Mouse (Mus musculus): ENCODE measurements around the gene Hoxa6. TPM values are rescaled to one million over a fixed set of nuclear protein-coding genes. Genes with fewer than 3 reads are reported as not detected.

Gene Hoxa6
- polyA plus RNA-seq, 1 experiment: not detected

DNA sequence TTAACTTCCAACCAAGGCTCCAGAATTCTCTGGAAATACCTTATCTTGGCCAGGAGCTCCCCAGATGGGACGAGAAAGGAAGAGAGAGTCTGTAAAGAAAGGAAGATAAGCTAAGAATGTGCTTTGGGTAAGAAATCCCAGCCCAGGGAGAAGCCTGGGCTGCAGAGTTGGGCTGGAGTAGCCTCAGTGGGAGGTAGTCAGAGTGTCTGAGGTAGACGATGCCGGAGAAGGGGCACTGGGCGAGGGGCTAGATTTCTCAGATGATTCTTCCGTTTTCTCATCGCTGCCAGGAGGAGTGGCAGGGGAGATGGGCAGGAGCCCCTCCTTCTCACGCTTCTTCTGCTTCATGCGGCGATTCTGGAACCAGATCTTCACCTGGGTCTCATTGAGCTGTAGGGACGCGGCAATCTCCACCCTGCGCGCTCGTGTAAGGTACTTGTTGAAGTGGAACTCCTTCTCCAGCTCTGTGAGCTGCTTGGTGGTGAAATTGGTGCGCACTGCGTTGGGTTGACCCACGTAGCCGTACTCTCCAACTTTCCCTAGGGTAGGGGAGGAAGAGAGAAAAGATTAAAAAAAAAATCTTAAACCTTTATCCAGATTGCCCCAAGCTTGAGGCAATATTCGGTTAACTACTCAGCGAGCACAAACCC lies 51.8 kb downstream of the Hoxa6 start:
- TF ChIP-seq POLR2A (IDR thresholded peaks at IDR 0.05; ENCODE audit: borderline replicate concordance, control insufficient read depth, low read depth, low read length): no peak
- no peak for TF ChIP-seq CTCF (IDR thresholded peaks at IDR 0.05; ENCODE audit: control insufficient read depth, insufficient read depth, low read length)
- WGBS: 16% methylated on average over 20 of the region's 20 CpGs
- Histone ChIP-seq H3K4me3 (replicated peaks; ENCODE audit: control insufficient read depth, low read depth, low read length) (no peak overlapping the region), H3K4me1 (ENCODE audit: control insufficient read depth, insufficient read depth, low read length) (no peaks in the 10 kb centered on the region), H3K27ac (ENCODE audit: control insufficient read depth, insufficient read depth, low read depth, low read length, poor library complexity) (no peak overlapping the region)

Other genes with a start within 250 kb of the Hoxa6 start
- gene Skap2, start 196.2 kb downstream of the Hoxa6 start, polyA plus RNA-seq (2011; ENCODE audit: insufficient read depth, insufficient read length, low replicate concordance, missing spikeins): 65.0 and 102 TPM in 2 replicates
- 0.97 TPM in 1 of 2 replicates, not detected in the other for gene Hoxa1, start 50.4 kb downstream of the Hoxa6 start, polyA plus RNA-seq (2011; ENCODE audit: insufficient read depth, insufficient read length, low replicate concordance, missing spikeins)
- 1.4 TPM in 1 of 2 replicates, not detected in the other for gene Hoxa2, start 43.9 kb downstream of the Hoxa6 start, polyA plus RNA-seq (2011; ENCODE audit: insufficient read depth, insufficient read length, low replicate concordance, missing spikeins)
- gene 5730596B20Rik, start 31.2 kb downstream of the Hoxa6 start, polyA plus RNA-seq (2011; ENCODE audit: insufficient read depth, insufficient read length, low replicate concordance, missing spikeins): not detected in 2 replicates
- 1.8 TPM in 1 of 2 replicates, not detected in the other for gene Hoxa4, start 17.0 kb downstream of the Hoxa6 start, polyA plus RNA-seq (2011; ENCODE audit: insufficient read depth, insufficient read length, low replicate concordance, missing spikeins)
- 1.5 and 2.4 TPM in 2 replicates for gene Hoxa5, start 4.1 kb downstream of the Hoxa6 start, polyA plus RNA-seq (2011; ENCODE audit: insufficient read depth, insufficient read length, low replicate concordance, missing spikeins)
- 1.2 and 2.4 TPM in 2 replicates for gene Hoxa3, start 4.6 kb upstream of the Hoxa6 start, polyA plus RNA-seq (2011; ENCODE audit: insufficient read depth, insufficient read length, low replicate concordance, missing spikeins)
- not detected in 2 replicates for gene Gm28308, start 4.6 kb upstream of the Hoxa6 start, polyA plus RNA-seq (2011; ENCODE audit: insufficient read depth, insufficient read length, low replicate concordance, missing spikeins)
- 1.4 and 2.8 TPM in 2 replicates for gene Hoxa7, start 13.1 kb upstream of the Hoxa6 start, polyA plus RNA-seq (2011; ENCODE audit: insufficient read depth, insufficient read length, low replicate concordance, missing spikeins)
- 2.2 and 3.8 TPM in 2 replicates for gene Hoxa9, start 22.4 kb upstream of the Hoxa6 start, polyA plus RNA-seq (2011; ENCODE audit: insufficient read depth, insufficient read length, low replicate concordance, missing spikeins)
- 0.93 and 1.6 TPM in 2 replicates for gene Hoxa10, start 32.1 kb upstream of the Hoxa6 start, polyA plus RNA-seq (2011; ENCODE audit: insufficient read depth, insufficient read length, low replicate concordance, missing spikeins)
- gene Hoxa11, start 37.1 kb upstream of the Hoxa6 start, polyA plus RNA-seq (2011; ENCODE audit: insufficient read depth, insufficient read length, low replicate concordance, missing spikeins): 1.3 TPM in 1 of 2 replicates, not detected in the other
- gene Hoxa13, start 52.2 kb upstream of the Hoxa6 start, polyA plus RNA-seq (2011; ENCODE audit: insufficient read depth, insufficient read length, low replicate concordance, missing spikeins): not detected in 2 replicates
- not detected in 2 replicates for gene Evx1, start 104.8 kb upstream of the Hoxa6 start, polyA plus RNA-seq (2011; ENCODE audit: insufficient read depth, insufficient read length, low replicate concordance, missing spikeins)